ENCODE assay signal across 7 mouse cellular contexts in genomic region chr12:84408819-84409507, GRCm38 (mm10). TPM values are rescaled to one million over a fixed set of nuclear protein-coding genes. Genes with fewer than 3 reads are reported as not detected.
A peak's percentile ranks its signal among the peaks of the same experiment; 100 is the strongest.
DNase-seq lines count a peak whose midpoint lies in the region; ATAC-seq and TF ChIP-seq lines count a peak whose summit lies in the region.

Entpd5 (minus strand) TSS chr12:84409029.
Bbof1 (plus strand) TSS chr12:84409071.

- no peaks in the 10 kb centered on the region for H3K27me3 ChIP-seq in embryonic facial prominence, embryonic 11.5 days (ENCODE audit: control insufficient read depth, insufficient read depth, low read length)
- no peaks in the 10 kb centered on the region for H3K27me3 ChIP-seq in kidney, adult 2 months (replicated peaks; ENCODE audit: control insufficient read depth, insufficient read depth, low read length)
- no peaks in the 10 kb centered on the region; the same call in 1 of the 2 replicates for H3K27me3 ChIP-seq in limb, embryonic 12.5 days
- no peaks in the 10 kb centered on the region for H3K27me3 ChIP-seq in midbrain, embryonic 15.5 days (replicated peaks)
- no peaks in the 10 kb centered on the region for H3K27me3 ChIP-seq in spleen, adult 2 months (ENCODE audit: control insufficient read depth, insufficient read depth, low read length)

- peak; percentile 16 for TF ChIP-seq POLR2A in kidney, adult 2 months (IDR thresholded peaks at IDR 0.05; ENCODE audit: low read depth, low read length)
- TF ChIP-seq POLR2A in spleen, adult 2 months (IDR thresholded peaks at IDR 0.05; ENCODE audit: low read depth, low read length), result peak; percentile 25; the same call in 1 of the 2 replicates

- WGBS in embryonic facial prominence, embryonic 11.5 days, result under 1% methylated on average over 59 of the region's 63 CpGs
- WGBS in kidney, adult 2 months, result under 1% methylated on average over 56 of the region's 63 CpGs
- 2% methylated on average over 48 of the region's 63 CpGs for WGBS in limb, embryonic 12.5 days
- WGBS in midbrain, embryonic 15.5 days, result under 1% methylated on average over 57 of the region's 63 CpGs
- WGBS in spleen, adult 2 months, result 3% methylated on average over 60 of the region's 63 CpGs

- no peaks in the 10 kb centered on the region for H3K4me1 ChIP-seq in embryonic facial prominence, embryonic 11.5 days (ENCODE audit: control insufficient read depth, insufficient read depth, low read length)
- H3K4me1 ChIP-seq in kidney, adult 2 months (ENCODE audit: control insufficient read depth, insufficient read depth, low read length), result no peaks in the 10 kb centered on the region; the same call in 1 of the 2 replicates
- peaks cover 6% of the 10 kb centered on the region for H3K4me1 ChIP-seq in limb, embryonic 12.5 days (replicated peaks)
- H3K4me1 ChIP-seq in midbrain, embryonic 15.5 days, result peaks cover 12% of the 10 kb centered on the region
- no peaks in the 10 kb centered on the region for H3K4me1 ChIP-seq in spleen, adult 2 months (ENCODE audit: control insufficient read depth, insufficient read depth, insufficient read length)

- H3K4me3 ChIP-seq in embryonic facial prominence, embryonic 11.5 days (ENCODE audit: low read depth, low read length), result peak within 1 kb of the TSS; percentile 70
- H3K4me3 ChIP-seq in kidney, adult 2 months (ENCODE audit: insufficient read depth, low read depth, low read length), result peak within 1 kb of the TSS; percentile 90
- peak within 1 kb of the TSS; percentile 74 for H3K4me3 ChIP-seq in limb, embryonic 12.5 days (replicated peaks)
- H3K4me3 ChIP-seq in midbrain, embryonic 15.5 days, result peak within 1 kb of the TSS; percentile 94
- H3K4me3 ChIP-seq in spleen, adult 2 months (ENCODE audit: extremely low read depth, insufficient read depth, insufficient read length), result peak within 1 kb of the TSS; percentile 94

- no peaks in the 10 kb centered on the region for H3K36me3 ChIP-seq in embryonic facial prominence, embryonic 11.5 days (replicated peaks; ENCODE audit: control insufficient read depth, insufficient read depth, low read depth, low read length)
- no peaks in the 10 kb centered on the region for H3K36me3 ChIP-seq in kidney, adult 2 months (ENCODE audit: control insufficient read depth, insufficient read depth, low read length)
- no peaks in the 10 kb centered on the region for H3K36me3 ChIP-seq in limb, embryonic 12.5 days
- H3K36me3 ChIP-seq in midbrain, embryonic 15.5 days (replicated peaks), result no peaks in the 10 kb centered on the region
- H3K36me3 ChIP-seq in spleen, adult 2 months (ENCODE audit: control insufficient read depth, insufficient read depth, low read length), result no peaks in the 10 kb centered on the region

- ATAC-seq in embryonic facial prominence, embryonic 11.5 days (replicated peaks; ENCODE audit: insufficient number of reproducible peaks, low FRiP score, low TSS enrichment, low read depth), result peak; percentile 76
- ATAC-seq in limb, embryonic 12.5 days (ENCODE audit: insufficient number of reproducible peaks, insufficient read depth, low FRiP score, low TSS enrichment, low read depth), result peak; percentile 87
- ATAC-seq in midbrain, embryonic 15.5 days (replicated peaks), result peak; percentile 93

- peak; percentile 96 for DNase-seq in adrenal gland, postnatal 14 days
- peak; percentile 91 for DNase-seq in embryonic facial prominence, embryonic 11.5 days (ENCODE audit: low spot score)
- DNase-seq in heart, adult 18-20 months, result peak; percentile 93 to 94
- DNase-seq in kidney, adult 2 months, result peak; percentile 94
- DNase-seq in spleen, adult 2 months (ENCODE audit: low read depth in 1 of 2, low spot score in 2 of 2), result peak; percentile 71 to 86

- H3K9me3 ChIP-seq in embryonic facial prominence, embryonic 11.5 days (replicated peaks; ENCODE audit: control insufficient read depth, low read length), result no peaks in the 10 kb centered on the region
- no peaks in the 10 kb centered on the region for H3K9me3 ChIP-seq in limb, embryonic 12.5 days
- no peaks in the 10 kb centered on the region for H3K9me3 ChIP-seq in midbrain, embryonic 15.5 days

- H3K9ac ChIP-seq in embryonic facial prominence, embryonic 11.5 days (replicated peaks; ENCODE audit: low read length), result peak within 1 kb of the TSS; percentile 77
- H3K9ac ChIP-seq in limb, embryonic 12.5 days (replicated peaks), result peak within 1 kb of the TSS; percentile 81
- peak within 1 kb of the TSS; percentile 92 for H3K9ac ChIP-seq in midbrain, embryonic 15.5 days

- H3K4me2 ChIP-seq in embryonic facial prominence, embryonic 11.5 days (ENCODE audit: low read depth, low read length), result peak within 1 kb of the TSS; percentile 95
- peak within 1 kb of the TSS; percentile 94 for H3K4me2 ChIP-seq in limb, embryonic 12.5 days
- H3K4me2 ChIP-seq in midbrain, embryonic 15.5 days, result peak within 1 kb of the TSS; percentile 90

- TF ChIP-seq CTCF in kidney, adult 2 months (conservative IDR thresholded peaks at IDR 0.05; ENCODE audit: insufficient read depth, insufficient read length, low read depth, low read length), result no peak
- TF ChIP-seq CTCF in spleen, adult 2 months (IDR thresholded peaks at IDR 0.05; ENCODE audit: extremely low read depth, insufficient read depth, insufficient read length, insufficient replicate concordance), result no peak

- 0 out of 2 replicates have a peak within 1 kb of the TSS, but pooled peaks have one; percentile 10 for H3K27ac ChIP-seq in embryonic facial prominence, embryonic 11.5 days (replicated peaks; ENCODE audit: low read depth, low read length)
- H3K27ac ChIP-seq in kidney, adult 2 months (ENCODE audit: insufficient read depth, low read depth, low read length), result peak within 1 kb of the TSS; percentile 90
- H3K27ac ChIP-seq in limb, embryonic 12.5 days, result peak within 1 kb of the TSS; percentile 53; the same call in 1 of the 2 replicates
- peak within 1 kb of the TSS; percentile 93 for H3K27ac ChIP-seq in midbrain, embryonic 15.5 days
- H3K27ac ChIP-seq in spleen, adult 2 months (ENCODE audit: insufficient read depth, low read length), result peak within 1 kb of the TSS; percentile 88

RNA-seq across cellular contexts. Expression of gene Entpd5, which starts in this region (rescaled TPM):
- total RNA-seq in adrenal gland, postnatal 14 days (2021), result 81.4 and 86.0 TPM in 2 replicates
- 9.0 and 10.9 TPM in 2 replicates for polyA plus RNA-seq in embryonic facial prominence, embryonic 11.5 days (2014; fragmentation: Nextera tagmentation; extraction: Ambion mirVana)
- 10 to 100 TPM; 74.0 to 80.2 TPM for total RNA-seq in heart, adult 18-20 months (2021)
- 100 and 111 TPM in 2 replicates for polyA plus RNA-seq in kidney, adult 2 months (2012; rRNA removed)
- 10.9 and 11.4 TPM in 2 replicates for polyA plus RNA-seq in limb, embryonic 12.5 days (2016; fragmentation: Nextera tagmentation; extraction: Ambion mirVana)
- polyA plus RNA-seq in midbrain, embryonic 15.5 days (2015; fragmentation: Nextera tagmentation; extraction: Ambion mirVana), result 11.2 and 12.1 TPM in 2 replicates
- 4.4 and 4.6 TPM in 2 replicates for polyA plus RNA-seq in spleen, adult 2 months (2012; rRNA removed)

RNA-seq across cellular contexts. Expression of gene Bbof1, which starts in this region (rescaled TPM):
- total RNA-seq in adrenal gland, postnatal 14 days (2021), result 3.9 and 7.2 TPM in 2 replicates
- 0.41 and 0.49 TPM in 2 replicates for polyA plus RNA-seq in embryonic facial prominence, embryonic 11.5 days (2014; fragmentation: Nextera tagmentation; extraction: Ambion mirVana)
- total RNA-seq in heart, adult 18-20 months (2021), result 1 to 10 TPM; 1.4 to 1.5 TPM
- 0.46 and 0.58 TPM in 2 replicates for polyA plus RNA-seq in kidney, adult 2 months (2012; rRNA removed)
- polyA plus RNA-seq in limb, embryonic 12.5 days (2016; fragmentation: Nextera tagmentation; extraction: Ambion mirVana), result 1.5 and 2.1 TPM in 2 replicates
- 3.4 and 4.9 TPM in 2 replicates for polyA plus RNA-seq in midbrain, embryonic 15.5 days (2015; fragmentation: Nextera tagmentation; extraction: Ambion mirVana)
- polyA plus RNA-seq in spleen, adult 2 months (2012; rRNA removed), result 0.05 TPM in 1 of 2 replicates, not detected in the other

Comparison
In these comparisons a context has a peak if more than half of its experiments do, and no peak if none do; other contexts are left out.
1. Peak in every context shown above with its lines: DNase-seq, ATAC-seq, H3K4me3 ChIP-seq and H3K27ac ChIP-seq.
2. H3K27ac ChIP-seq: peak in every context shown above with its lines; median percentile 93 in midbrain, embryonic 15.5 days; 90 in kidney, adult 2 months; 88 in spleen, adult 2 months; 53 in limb, embryonic 12.5 days; 10 in embryonic facial prominence, embryonic 11.5 days.